Mouse (Mus musculus): Measurements from ENCODE around the gene Tbc1d22a. TPM values are rescaled to one million over a fixed set of nuclear protein-coding genes. Genes with fewer than 3 reads are reported as not detected.

Tbc1d22a gene
- total RNA-seq, 2 experiments from 2014 or later, result 17.9 to 19.3 TPM

GRCm38 (mm10) chr15:86268526-86268925, 54.3 kb downstream of the Tbc1d22a start:
- intact Hi-C loops (cut with DNase I), result no loop called here
- no peak for DNase-seq

- intact Hi-C loops (cut with DNase I), result no loop called here
Observed at GRCm38 (mm10) chr15:86275754-86276153, 61.5 kb downstream of the Tbc1d22a start.

GRCm38 (mm10) chr15:86276538-86277264, 62.4 kb downstream of the Tbc1d22a start:
- DNase-seq, result no peak
- intact Hi-C loops (cut with DNase I), result no loop called here

More at GRCm38 (mm10) chr15:86275754-86276153, 61.5 kb downstream of the Tbc1d22a start:
- DNase-seq, result no peak

- intact Hi-C loops (cut with DNase I), result no loop called here
- peak; percentile 56 for DNase-seq
Observed at GRCm38 (mm10) chr15:86277428-86277827, 63.2 kb downstream of the Tbc1d22a start.

GRCm38 (mm10) chr15:86279059-86279974, 65.1 kb downstream of the Tbc1d22a start:
- DNase-seq, result no peak
- intact Hi-C loops (cut with DNase I), result no loop called here

- intact Hi-C loops (cut with DNase I), result no loop called here
- DNase-seq, result no peak
Observed at GRCm38 (mm10) chr15:86280137-86280536, 65.9 kb downstream of the Tbc1d22a start.

- intact Hi-C loops (cut with DNase I), result no loop called here
- no peak for DNase-seq
Observed at GRCm38 (mm10) chr15:86283238-86283637, 69.0 kb downstream of the Tbc1d22a start.

- intact Hi-C loops (cut with DNase I), result no loop called here
Observed at GRCm38 (mm10) chr15:86285296-86285695, 71.0 kb downstream of the Tbc1d22a start.

GRCm38 (mm10) chr15:86290074-86290473, 75.8 kb downstream of the Tbc1d22a start:
- intact Hi-C loops (cut with DNase I), result no loop called here
- DNase-seq, result no peak

More at GRCm38 (mm10) chr15:86285296-86285695, 71.0 kb downstream of the Tbc1d22a start:
- DNase-seq, result no peak

GRCm38 (mm10) chr15:86292288-86292687, 78.0 kb downstream of the Tbc1d22a start:
- no peak for DNase-seq
- intact Hi-C loops (cut with DNase I), result no loop called here

- intact Hi-C loops (cut with DNase I), result no loop called here
- DNase-seq, result no peak
Observed at GRCm38 (mm10) chr15:86294426-86294825, 80.2 kb downstream of the Tbc1d22a start.

GRCm38 (mm10) chr15:86295722-86296288, 81.5 kb downstream of the Tbc1d22a start:
- no peak for DNase-seq
- intact Hi-C loops (cut with DNase I), result no loop called here

GRCm38 (mm10) chr15:86297281-86297680, 83.0 kb downstream of the Tbc1d22a start:
- no peak for DNase-seq
- intact Hi-C loops (cut with DNase I), result no loop called here

GRCm38 (mm10) chr15:86303876-86304275, 89.6 kb downstream of the Tbc1d22a start:
- DNase-seq, result no peak
- intact Hi-C loops (cut with DNase I), result no loop called here

GRCm38 (mm10) chr15:86304861-86305260, 90.6 kb downstream of the Tbc1d22a start:
- intact Hi-C loops (cut with DNase I), result no loop called here
- no peak for DNase-seq

- intact Hi-C loops (cut with DNase I), result no loop called here
- DNase-seq, result no peak
Observed at GRCm38 (mm10) chr15:86305290-86305689, 91.0 kb downstream of the Tbc1d22a start.

GRCm38 (mm10) chr15:86309213-86309829, 95.1 kb downstream of the Tbc1d22a start:
- no peak for DNase-seq
- intact Hi-C loops (cut with DNase I), result no loop called here

GRCm38 (mm10) chr15:86320803-86321510, 106.7 kb downstream of the Tbc1d22a start:
- intact Hi-C loops (cut with DNase I), result no loop called here
- DNase-seq, result peak; percentile 53

GRCm38 (mm10) chr15:86326341-86326740, 112.1 kb downstream of the Tbc1d22a start:
- no peak for DNase-seq
- intact Hi-C loops (cut with DNase I), result no loop called here

- intact Hi-C loops (cut with DNase I), result no loop called here
- DNase-seq, result no peak
Observed at GRCm38 (mm10) chr15:86329911-86330310, 115.7 kb downstream of the Tbc1d22a start.

Measured in left cerebral cortex, postnatal 4 days (tissue).